Mouse (Mus musculus) CH12.LX (cell line): ENCODE measurements around the gene Sorcs3. TPM values are rescaled to one million over a fixed set of nuclear protein-coding genes. Genes with fewer than 3 reads are reported as not detected.

Experiments
- DNase-seq: peaks from one replicate; pipeline ENCODE4 v3.0.0-alpha.2; 2013; ENCODE audit errors: extremely low read depth
- H3K27ac ChIP-seq: 2 replicates; pipeline ENCODE4 v1.5.1; 2012; ENCODE audit warnings: low read depth, mild to moderate bottlenecking, control low read depth, moderate library complexity; ENCODE audit not compliant: insufficient read depth
- H3K27me3 ChIP-seq: replicated peaks from 2 replicates; pipeline ENCODE3; 2012; ENCODE audit warnings: inconsistent platforms
- H3K36me3 ChIP-seq, 2 experiments: replicated peaks in 1 of 2; 2 replicates each; pipeline versions ENCODE3 to v1.6.1; 2012; ENCODE audit warnings: inconsistent platforms in 1 of 2, low read length in 1 of 2, mild to moderate bottlenecking in 1 of 2, mixed read lengths in 1 of 2, moderate library complexity in 1 of 2; ENCODE audit not compliant: control insufficient read depth in 1 of 2, insufficient read depth in 1 of 2
- H3K4me1 ChIP-seq, 2 experiments: 2 replicates each; pipeline ENCODE4 v1.6.1; 2012; ENCODE audit warnings: inconsistent platforms in 1 of 2, moderate library complexity in 1 of 2; ENCODE audit not compliant: insufficient read depth in 2 of 2, control insufficient read depth in 1 of 2
- H3K4me2 ChIP-seq: 2 replicates; pipeline ENCODE4 v1.6.1; 2012; ENCODE audit warnings: low read depth, mild to moderate bottlenecking, control low read depth; ENCODE audit not compliant: poor library complexity, insufficient read depth, severe bottlenecking
- H3K4me3 ChIP-seq, 3 experiments: fragments of 150-350 bp in 1 of 3; sonication (generic) in 1 of 3; replicated peaks in 1 of 3; 2 replicates each; pipeline versions ENCODE3 to v1.5.1; 2011 to 2012; ENCODE audit warnings: low read depth in 2 of 3, low read length in 2 of 3, mild to moderate bottlenecking in 2 of 3, moderate library complexity in 2 of 3, control low read depth in 1 of 3, improper control_type of control experiment in 1 of 3, inconsistent platforms in 1 of 3, mixed read lengths in 1 of 3; ENCODE audit not compliant: poor library complexity in 1 of 3
- H3K79me2 ChIP-seq: replicated peaks from 2 replicates; pipeline ENCODE4 v1.6.1; 2012; ENCODE audit warnings: mild to moderate bottlenecking, moderate library complexity; ENCODE audit not compliant: control insufficient read depth, poor library complexity, insufficient read depth, severe bottlenecking; ENCODE audit errors: extremely low read depth
- H3K9ac ChIP-seq: 2 replicates; pipeline ENCODE4 v1.6.1; 2012; ENCODE audit warnings: low read depth, mild to moderate bottlenecking, control low read depth, moderate library complexity; ENCODE audit not compliant: insufficient read depth
- H3K9me3 ChIP-seq: replicated peaks from 2 replicates; pipeline ENCODE3; 2012; ENCODE audit warnings: low read length, inconsistent platforms, mixed read lengths
- BHLHE40 ChIP-seq: IDR thresholded peaks from 2 replicates; pipeline ENCODE4 v1.6.1; 2011; ENCODE audit warnings: mild to moderate bottlenecking, low read depth, low read length, improper control_type of control experiment
- CHD1 ChIP-seq: IDR thresholded peaks from 2 replicates; pipeline ENCODE4 v1.6.1; 2012; ENCODE audit warnings: low read depth, low read length, improper control_type of control experiment, inconsistent platforms
- CHD2 ChIP-seq: IDR thresholded peaks from 2 replicates; pipeline ENCODE4 v1.6.1; 2011; ENCODE audit warnings: low read length, improper control_type of control experiment
- CTCF ChIP-seq, 2 experiments: IDR thresholded peaks in 1 of 2; conservative IDR thresholded peaks in 1 of 2; 2 replicates each; pipeline ENCODE4 v1.5.1; 2011 to 2012; ENCODE audit warnings: low read depth in 2 of 2, low read length in 2 of 2, improper control_type of control experiment in 1 of 2, inconsistent platforms in 1 of 2, mild to moderate bottlenecking in 1 of 2, moderate library complexity in 1 of 2
- E2F4 ChIP-seq: IDR thresholded peaks from 2 replicates; pipeline ENCODE4 v1.6.1; 2011; ENCODE audit warnings: low read depth, low read length, improper control_type of control experiment; ENCODE audit not compliant: insufficient replicate concordance
- EP300 ChIP-seq: IDR thresholded peaks from 2 replicates; pipeline ENCODE4 v1.6.1; 2011; ENCODE audit warnings: low read length, improper control_type of control experiment
- ETS1 ChIP-seq: conservative IDR thresholded peaks from 2 replicates; pipeline ENCODE4 v1.6.1; 2012; ENCODE audit warnings: low read depth, mild to moderate bottlenecking, inconsistent platforms, low read length, improper control_type of control experiment, moderate library complexity
- JUN ChIP-seq: IDR thresholded peaks from 2 replicates; pipeline ENCODE4 v1.6.1; 2011; ENCODE audit warnings: low read depth, mild to moderate bottlenecking, low read length, improper control_type of control experiment, moderate library complexity; ENCODE audit not compliant: insufficient read depth
- MAFK ChIP-seq: IDR thresholded peaks from 2 replicates; pipeline ENCODE4 v1.6.1; 2011; ENCODE audit warnings: low read length, improper control_type of control experiment; ENCODE audit not compliant: insufficient replicate concordance
- MAX ChIP-seq: IDR thresholded peaks from 2 replicates; pipeline ENCODE4 v1.6.1; 2011; ENCODE audit warnings: low read length, improper control_type of control experiment
- MEF2A ChIP-seq: IDR thresholded peaks from 2 replicates; pipeline ENCODE4 v1.6.1; 2014; ENCODE audit warnings: low read depth, mild to moderate bottlenecking, inconsistent platforms, low read length, improper control_type of control experiment, borderline replicate concordance
- MXI1 ChIP-seq: IDR thresholded peaks from 2 replicates; pipeline ENCODE4 v1.6.1; 2011; ENCODE audit warnings: mild to moderate bottlenecking, low read depth, low read length, improper control_type of control experiment
- NELFE ChIP-seq: IDR thresholded peaks from 2 replicates; pipeline ENCODE4 v1.6.1; 2011; ENCODE audit warnings: low read depth, low read length, improper control_type of control experiment
- NRF1 ChIP-seq: IDR thresholded peaks from 2 replicates; pipeline ENCODE4 v1.6.1; 2014; ENCODE audit warnings: low read depth, mild to moderate bottlenecking, inconsistent platforms, low read length, improper control_type of control experiment, moderate library complexity
- POLR2A ChIP-seq: IDR thresholded peaks from 2 replicates; pipeline ENCODE4 v1.6.1; 2011; ENCODE audit warnings: low read depth, mild to moderate bottlenecking, improper control_type of control experiment, low read length
- POLR2AphosphoS2 ChIP-seq: IDR thresholded peaks from 2 replicates; pipeline ENCODE4 v1.6.1; 2011; ENCODE audit warnings: low read depth, low read length, improper control_type of control experiment
- RCOR1 ChIP-seq: conservative IDR thresholded peaks from 2 replicates; pipeline ENCODE4 v1.6.1; 2012; ENCODE audit warnings: low read depth, mild to moderate bottlenecking, inconsistent platforms, low read length, improper control_type of control experiment
- SIN3A ChIP-seq: IDR thresholded peaks from 2 replicates; pipeline ENCODE4 v1.6.1; 2012; ENCODE audit warnings: low read length, improper control_type of control experiment, inconsistent platforms
- SMC3 ChIP-seq: IDR thresholded peaks from 2 replicates; pipeline ENCODE4 v1.6.1; 2011; ENCODE audit warnings: low read depth, low read length, improper control_type of control experiment
- TCF12 ChIP-seq: IDR thresholded peaks from 2 replicates; pipeline ENCODE4 v1.6.1; 2014; ENCODE audit warnings: low read depth, mild to moderate bottlenecking, inconsistent platforms, low read length, improper control_type of control experiment
- UBTF ChIP-seq: IDR thresholded peaks from 2 replicates; pipeline ENCODE4 v1.6.1; 2012; ENCODE audit warnings: low read depth, mild to moderate bottlenecking, inconsistent platforms, low read length, improper control_type of control experiment, moderate library complexity
- USF1 ChIP-seq: IDR thresholded peaks from 2 replicates; pipeline ENCODE4 v1.6.1; 2014; ENCODE audit warnings: low read depth, mild to moderate bottlenecking, inconsistent platforms, low read length, improper control_type of control experiment
- USF2 ChIP-seq: conservative IDR thresholded peaks from 2 replicates; pipeline ENCODE4 v1.6.1; 2011; ENCODE audit warnings: low read depth, low read length, improper control_type of control experiment
- ZC3H11A ChIP-seq: IDR thresholded peaks from 2 replicates; pipeline ENCODE4 v1.6.1; 2012; ENCODE audit warnings: low read depth, mild to moderate bottlenecking, inconsistent platforms, low read length, improper control_type of control experiment
- ZKSCAN1 ChIP-seq: IDR thresholded peaks from 2 replicates; pipeline ENCODE4 v1.6.1; 2012; ENCODE audit warnings: low read depth, inconsistent platforms, low read length, improper control_type of control experiment, borderline replicate concordance
- ZNF384 ChIP-seq: IDR thresholded peaks from 2 replicates; pipeline ENCODE4 v1.6.1; 2012; ENCODE audit warnings: low read depth, low read length, improper control_type of control experiment, inconsistent platforms
- dilution Hi-C: fragments of 300-500 bp; cut with MboI; formaldehyde crosslinking; loops from 2 replicates; pipeline ENCODE4 v1.14.3; 2020; ENCODE audit warnings: low sequenced_read_pairs; ENCODE audit not compliant: extremely low pct_unique_long_range_greater_than_20kb, extremely low pct_ligation_motif_present
- in situ Hi-C: fragments of 300-500 bp; cut with MboI; formaldehyde crosslinking; loops from 3 replicates; pipeline ENCODE4 v1.14.3; 2019; ENCODE audit warnings: low sequenced_read_pairs, low pct_ligation_motif_present, low pct_unique_long_range_greater_than_20kb, mixed read lengths
- polyA plus RNA-seq: library from polyadenylated mRNA; unstranded; fragments of >175 nt; gene quantifications from 2 replicates; pipeline ENCODE4 v1.2.1, GENCODE M21; 2012; ENCODE audit warnings: low read depth; ENCODE audit not compliant: insufficient read length
- total RNA-seq, 2 experiments: library from RNA; depleted of rRNA; stranded (reverse); fragments of 300-350 nt in 1 of 2; fragments of >200 nt in 1 of 2; gene quantifications; 2 replicates each; pipeline ENCODE4 v1.2.3; 2012 to 2014

Sorcs3 gene
- total and polyA plus RNA-seq, 3 experiments = not detected

DNA sequence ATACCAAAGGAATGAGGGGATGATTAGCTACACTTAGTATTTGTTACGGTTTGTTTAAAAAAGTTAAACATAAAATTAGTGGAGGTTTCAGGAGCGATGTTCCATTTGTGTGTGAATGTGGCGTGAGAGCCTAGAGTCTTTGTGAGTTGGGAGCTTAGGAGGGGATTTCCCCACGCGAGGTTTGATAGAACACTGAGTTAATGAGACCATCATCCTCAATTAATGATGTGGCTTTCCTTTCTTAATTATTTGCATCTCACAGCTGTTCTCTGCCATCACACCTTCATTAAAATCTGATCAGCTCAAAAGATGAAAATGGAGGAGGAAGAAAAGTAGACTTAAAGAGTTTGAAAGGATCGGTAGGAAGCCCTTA, 104.5 kb downstream of the Sorcs3 start:
- no peak for DNase-seq
- TF ChIP-seq EP300 (no peak), TCF12 (no peak), MAFK (no peak), ETS1 (no peak), USF2 (no peak), CHD2 (no peak), ZNF384 (no peak), RCOR1 (no peak), BHLHE40 (no peak), USF1 (no peak), MEF2A (no peak), POLR2A (no peak), MXI1 (no peak), JUN (no peak), E2F4 (no peak)

GRCm38 (mm10) chr19:48313776-48314175, 108.0 kb downstream of the Sorcs3 start:
- Histone ChIP-seq H3K9me3 (peaks cover 57% of the 10 kb centered on the region), H3K27ac (no peak overlapping the region), H3K4me3 (no peak overlapping the region), H3K36me3 (no peaks in the 10 kb centered on the region), H3K4me1 (no peaks in the 10 kb centered on the region), H3K4me2 (no peak overlapping the region), H3K27me3 (no peaks in the 10 kb centered on the region), H3K79me2 (no peaks in the 10 kb centered on the region), H3K9ac (no peak overlapping the region)
- dilution Hi-C loops (no loop called here), in situ Hi-C loops (no loop called here)
- TF ChIP-seq CTCF (conservative IDR thresholded peaks at IDR 0.05 in 1 of 2, IDR thresholded peaks at IDR 0.05 in 1 of 2; ENCODE audit: low read depth in 2 of 2, low read length in 2 of 2) = no peak
- DNase-seq = no peak

More for the DNA sequence above, 104.5 kb downstream of the Sorcs3 start:
- no peak overlapping the region for H3K9ac ChIP-seq
- no peaks in the 10 kb centered on the region for H3K79me2 ChIP-seq
- no peaks in the 10 kb centered on the region for H3K36me3 ChIP-seq
- no peaks in the 10 kb centered on the region for H3K27me3 ChIP-seq
- H3K9me3 ChIP-seq = peaks cover 62% of the 10 kb centered on the region
- in situ Hi-C loops (no loop called here), dilution Hi-C loops (no loop called here)
- no peaks in the 10 kb centered on the region for H3K4me1 ChIP-seq
- H3K27ac ChIP-seq = no peak overlapping the region
- H3K4me3 ChIP-seq = no peak overlapping the region
- H3K4me2 ChIP-seq = no peak overlapping the region

DNA sequence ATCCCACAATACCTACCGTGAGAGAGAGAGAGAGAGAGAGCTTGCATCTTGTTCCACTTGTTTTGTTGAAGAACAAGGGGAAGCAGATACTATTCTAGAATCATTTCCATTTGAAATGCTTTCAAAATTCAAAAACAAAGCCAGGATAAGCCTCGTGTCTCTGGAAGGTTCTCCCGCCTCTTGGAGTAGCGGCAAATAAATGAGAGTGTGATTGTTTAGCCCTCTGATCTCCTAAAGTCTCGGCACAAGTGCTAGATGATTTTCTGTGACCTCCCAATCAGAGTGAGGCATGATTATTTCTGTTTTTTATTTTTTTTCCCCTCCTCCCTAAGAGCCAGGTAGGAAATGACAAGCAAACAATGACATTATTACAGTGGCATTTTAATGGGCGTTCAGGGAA, 121.3 kb downstream of the Sorcs3 start:
- H3K9ac ChIP-seq = no peak overlapping the region
- DNase-seq = no peak
- TF ChIP-seq MAX (no peak), BHLHE40 (no peak), USF2 (no peak), RCOR1 (no peak), NELFE (no peak), POLR2AphosphoS2 (no peak), MAFK (no peak), TCF12 (no peak), ZKSCAN1 (no peak), UBTF (no peak), USF1 (no peak), SIN3A (no peak), ZC3H11A (no peak), NRF1 (no peak), CHD2 (no peak), SMC3 (no peak), CHD1 (no peak)
- no peaks in the 10 kb centered on the region for H3K79me2 ChIP-seq
- peaks cover 86% of the 10 kb centered on the region for H3K9me3 ChIP-seq
- H3K4me2 ChIP-seq = no peak overlapping the region
- no peaks in the 10 kb centered on the region for H3K4me1 ChIP-seq
- H3K4me3 ChIP-seq = no peak overlapping the region
- dilution Hi-C loops = no loop called here
- in situ Hi-C loops = no loop called here
- H3K36me3 ChIP-seq = no peaks in the 10 kb centered on the region
- no peaks in the 10 kb centered on the region for H3K27me3 ChIP-seq
- no peak overlapping the region for H3K27ac ChIP-seq
